Mouse (Mus musculus) liver, adult 2 months (tissue): ENCODE results near the gene Vps16.

Experiments used
- CTCF ChIP-seq: fragments of 200-500 bp; IDR thresholded peaks from 2 replicates; pipeline ENCODE4 v1.5.1; 2011; ENCODE audit warnings: low read depth, low read length, control low read depth
- POLR2A ChIP-seq: fragments of 200-500 bp; IDR thresholded peaks from 2 replicates; pipeline ENCODE4 v1.6.1; 2011; ENCODE audit warnings: low read length, control low read depth; ENCODE audit not compliant: insufficient read depth; ENCODE audit errors: extremely low read depth

DNA sequence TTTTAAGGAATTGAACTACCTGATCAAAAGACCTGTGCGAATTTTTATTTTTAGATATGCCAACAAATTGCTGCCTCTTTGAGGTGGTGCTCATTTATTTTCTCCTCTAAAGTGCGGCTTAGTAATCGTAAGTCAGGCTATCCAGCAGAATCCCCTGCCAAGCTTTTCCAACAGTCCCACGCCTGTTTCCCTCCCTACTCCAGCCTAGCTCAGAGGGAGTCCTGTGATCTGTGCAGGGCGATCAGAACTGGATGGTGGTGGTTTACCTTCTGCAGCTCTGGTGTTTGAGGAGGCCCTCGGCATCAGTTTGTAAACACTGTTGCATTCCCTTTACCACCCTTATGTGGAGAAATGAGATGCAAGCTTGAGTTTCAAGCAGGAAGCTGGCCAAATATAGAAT is 29.3 kb downstream of the Vps16 start:
- TF ChIP-seq CTCF: no peak
- no peak for TF ChIP-seq POLR2A
